Mouse (Mus musculus) MEL (cell line): ENCODE data around the gene Baiap2. TPM values are rescaled to one million over a fixed set of nuclear protein-coding genes. Genes with fewer than 3 reads are reported as not detected.

Source experiments
- DNase-seq: peaks from one replicate; pipeline ENCODE4 v3.0.0; 2011; ENCODE audit warnings: low read depth, low spot score
- H3K27ac ChIP-seq: 2 replicates; pipeline ENCODE4 v1.5.1; 2012; ENCODE audit warnings: low read depth, mild to moderate bottlenecking, control low read depth, low read length, moderate library complexity; ENCODE audit not compliant: control insufficient read depth
- H3K27me3 ChIP-seq, 2 experiments: fragments of 150-350 bp in 1 of 2; sonication (generic) in 1 of 2; 2 replicates each; pipeline ENCODE4 v1.6.1; 2012; ENCODE audit warnings: low read length in 2 of 2, mild to moderate bottlenecking in 2 of 2, improper control_type of control experiment in 1 of 2, moderate library complexity in 1 of 2; ENCODE audit not compliant: insufficient read depth in 2 of 2, control insufficient read depth in 1 of 2
- H3K36me3 ChIP-seq, 2 experiments: 2 replicates each; pipeline ENCODE4 v1.6.1; 2012 to 2014; ENCODE audit warnings: low read length in 2 of 2, improper control_type of control experiment in 1 of 2, inconsistent platforms in 1 of 2, mild to moderate bottlenecking in 1 of 2; ENCODE audit not compliant: insufficient read depth in 2 of 2, control insufficient read depth in 1 of 2
- H3K4me1 ChIP-seq, 2 experiments: fragments of 150-350 bp in 1 of 2; sonication (generic) in 1 of 2; 2 replicates each; pipeline ENCODE4 v1.6.1; 2012; ENCODE audit warnings: low read length in 2 of 2, improper control_type of control experiment in 1 of 2, mild to moderate bottlenecking in 1 of 2; ENCODE audit not compliant: insufficient read depth in 2 of 2, control insufficient read depth in 1 of 2
- H3K4me3 ChIP-seq, 2 experiments: fragments of 150-350 bp in 1 of 2; sonication (generic) in 1 of 2; 2 replicates each; pipeline ENCODE4 v1.5.1; 2012; ENCODE audit warnings: low read depth in 2 of 2, low read length in 2 of 2, mild to moderate bottlenecking in 2 of 2, moderate library complexity in 2 of 2, control low read depth in 1 of 2, improper control_type of control experiment in 1 of 2; ENCODE audit not compliant: control insufficient read depth in 1 of 2, insufficient read depth in 1 of 2
- H3K79me2 ChIP-seq: 2 replicates; pipeline ENCODE4 v1.6.1; 2012; ENCODE audit warnings: mild to moderate bottlenecking, low read length, moderate library complexity; ENCODE audit not compliant: control insufficient read depth, poor library complexity, insufficient read depth
- H3K9ac ChIP-seq: 2 replicates; pipeline ENCODE4 v1.6.1; 2012; ENCODE audit warnings: low read depth, mild to moderate bottlenecking, control low read depth, low read length, moderate library complexity; ENCODE audit not compliant: control insufficient read depth, poor library complexity, severe bottlenecking
- H3K9me3 ChIP-seq: fragments of 150-350 bp; sonication (generic); replicated peaks from 2 replicates; pipeline ENCODE4 v1.6.1; 2012; ENCODE audit warnings: mild to moderate bottlenecking, low read length, improper control_type of control experiment, moderate library complexity; ENCODE audit not compliant: insufficient read depth
- CHD1 ChIP-seq: IDR thresholded peaks from 2 replicates; pipeline ENCODE4 v1.6.1; 2012; ENCODE audit warnings: low read depth, mild to moderate bottlenecking, inconsistent platforms, low read length, improper control_type of control experiment
- CTCF ChIP-seq, 3 experiments: IDR thresholded peaks in 2 of 3; conservative IDR thresholded peaks in 1 of 3; 2 replicates each; pipeline ENCODE4 v1.5.1; 2011 to 2012; ENCODE audit warnings: low read length in 3 of 3, low read depth in 2 of 3, mild to moderate bottlenecking in 2 of 3, improper control_type of control experiment in 1 of 3, inconsistent platforms in 1 of 3, mixed read lengths in 1 of 3, moderate library complexity in 1 of 3; ENCODE audit not compliant: control insufficient read depth in 1 of 3, insufficient read depth in 1 of 3, poor library complexity in 1 of 3, severe bottlenecking in 1 of 3
- GATA1 ChIP-seq: IDR thresholded peaks from 2 replicates; pipeline ENCODE4 v1.6.1; 2011; ENCODE audit warnings: low read depth, low read length, improper control_type of control experiment
- HCFC1 ChIP-seq: IDR thresholded peaks from 2 replicates; pipeline ENCODE4 v1.6.1; 2012; ENCODE audit warnings: low read depth, mild to moderate bottlenecking, inconsistent platforms, low read length, improper control_type of control experiment, moderate library complexity
- JUND ChIP-seq: IDR thresholded peaks from 2 replicates; pipeline ENCODE4 v1.6.1; 2011; ENCODE audit warnings: low read depth, mild to moderate bottlenecking, improper control_type of control experiment, low read length
- KAT2A ChIP-seq: conservative IDR thresholded peaks from 2 replicates; pipeline ENCODE4 v1.6.1; 2012; ENCODE audit warnings: low read depth, low read length, improper control_type of control experiment, inconsistent platforms
- MAFK ChIP-seq: IDR thresholded peaks from 2 replicates; pipeline ENCODE4 v1.6.1; 2011; ENCODE audit warnings: low read depth, mild to moderate bottlenecking, low read length, improper control_type of control experiment, borderline replicate concordance
- MAX ChIP-seq: IDR thresholded peaks from 2 replicates; pipeline ENCODE4 v1.6.1; 2011; ENCODE audit warnings: low read length, improper control_type of control experiment
- MAZ ChIP-seq: IDR thresholded peaks from 2 replicates; pipeline ENCODE4 v1.6.1; 2012; ENCODE audit warnings: low read depth, mild to moderate bottlenecking, inconsistent platforms, low read length, improper control_type of control experiment
- MXI1 ChIP-seq: IDR thresholded peaks from 2 replicates; pipeline ENCODE4 v1.6.1; 2011; ENCODE audit warnings: mild to moderate bottlenecking, low read depth, low read length, improper control_type of control experiment
- NELFE ChIP-seq: IDR thresholded peaks from 2 replicates; pipeline ENCODE4 v1.6.1; 2011; ENCODE audit warnings: low read depth, low read length, improper control_type of control experiment
- NRF1 ChIP-seq: IDR thresholded peaks from 2 replicates; pipeline ENCODE4 v1.6.1; 2014; ENCODE audit warnings: low read depth, mild to moderate bottlenecking, inconsistent platforms, low read length, improper control_type of control experiment, moderate library complexity; ENCODE audit not compliant: poor library complexity, insufficient read depth, severe bottlenecking
- POLR2AphosphoS2 ChIP-seq: IDR thresholded peaks from 2 replicates; pipeline ENCODE4 v1.6.1; 2011; ENCODE audit warnings: low read length, improper control_type of control experiment
- POLR2AphosphoS5 ChIP-seq: IDR thresholded peaks from 2 replicates; pipeline ENCODE4 v1.6.1; 2012; ENCODE audit warnings: low read depth, borderline replicate concordance, mild to moderate bottlenecking, inconsistent platforms, low read length, moderate library complexity, mixed read lengths
- RCOR1 ChIP-seq: IDR thresholded peaks from 2 replicates; pipeline ENCODE4 v1.6.1; 2012; ENCODE audit warnings: low read depth, mild to moderate bottlenecking, inconsistent platforms, low read length, improper control_type of control experiment
- SIN3A ChIP-seq: IDR thresholded peaks from 2 replicates; pipeline ENCODE4 v1.6.1; 2012; ENCODE audit warnings: low read length, improper control_type of control experiment, inconsistent platforms
- TCF12 ChIP-seq: IDR thresholded peaks from 2 replicates; pipeline ENCODE4 v1.6.1; 2014; ENCODE audit warnings: low read depth, mild to moderate bottlenecking, inconsistent platforms, low read length, improper control_type of control experiment, moderate library complexity
- UBTF ChIP-seq: IDR thresholded peaks from 2 replicates; pipeline ENCODE4 v1.6.1; 2012; ENCODE audit warnings: low read depth, mild to moderate bottlenecking, inconsistent platforms, low read length, improper control_type of control experiment, moderate library complexity, borderline replicate concordance; ENCODE audit not compliant: insufficient read depth
- ZC3H11A ChIP-seq: IDR thresholded peaks from 2 replicates; pipeline ENCODE4 v1.6.1; 2012; ENCODE audit warnings: low read depth, mild to moderate bottlenecking, inconsistent platforms, low read length, improper control_type of control experiment
- ZKSCAN1 ChIP-seq: IDR thresholded peaks from 2 replicates; pipeline ENCODE4 v1.6.1; 2012; ENCODE audit warnings: low read depth, mild to moderate bottlenecking, inconsistent platforms, low read length, improper control_type of control experiment, moderate library complexity
- ZMIZ1 ChIP-seq: IDR thresholded peaks from 2 replicates; pipeline ENCODE4 v1.6.1; 2012; ENCODE audit warnings: low read depth, mild to moderate bottlenecking, inconsistent platforms, low read length, improper control_type of control experiment, moderate library complexity
- polyA plus RNA-seq, 2 experiments: library from polyadenylated mRNA; stranded (reverse) in 1 of 2; unstranded in 1 of 2; fragments of >175 nt in 1 of 2; fragments of >200 nt in 1 of 2; gene quantifications; 2 replicates each; pipeline versions ENCODE4 v1.2.1 to v1.2.4; 2012; ENCODE audit warnings: low replicate concordance in 2 of 2, low read depth in 1 of 2; ENCODE audit not compliant: insufficient read length in 2 of 2, insufficient read depth in 1 of 2, missing spikeins in 1 of 2
- total RNA-seq: library from RNA; depleted of rRNA; stranded (reverse); fragments of 300-350 nt; gene quantifications from 2 replicates; pipeline ENCODE4 v1.2.3, GENCODE M21; 2012

Gene Baiap2
- total and polyA plus RNA-seq, 3 experiments = 27.5 to 31.3 TPM; not detected in 1

DNA sequence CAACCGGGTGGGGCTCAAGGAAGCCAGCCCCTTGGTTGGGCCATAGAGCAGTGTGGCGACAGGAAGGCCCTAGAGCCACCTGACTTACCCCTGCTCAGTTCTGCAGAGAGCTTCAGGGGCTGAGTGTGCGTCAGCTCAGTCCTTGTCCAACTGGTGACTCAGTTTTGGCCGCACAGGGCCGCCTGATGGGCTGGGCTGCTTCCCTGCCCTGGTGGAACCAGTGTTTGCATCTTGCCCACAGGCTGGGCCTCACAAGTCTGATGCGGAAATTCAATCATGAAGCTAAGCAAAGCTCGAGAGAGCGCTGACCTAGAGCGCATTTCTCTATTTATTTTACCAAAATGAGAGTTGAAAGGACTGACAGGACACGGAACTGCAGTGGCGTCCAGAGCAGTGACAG lies 43.6 kb upstream of the Baiap2 start:
- H3K4me1 ChIP-seq = no peaks in the 10 kb centered on the region
- H3K9ac ChIP-seq = no peak overlapping the region
- H3K36me3 ChIP-seq = peaks cover 0 to 2% of the 10 kb centered on the region in 2 experiments; a peak in 1 of 4 replicates
- no peak for DNase-seq
- TF ChIP-seq RCOR1 = no peak
- TF ChIP-seq MAZ = no peak
- no peak for TF ChIP-seq MAFK
- TF ChIP-seq ZMIZ1 = no peak
- no peak for TF ChIP-seq NRF1
- TF ChIP-seq UBTF = no peak
- TF ChIP-seq SIN3A = no peak
- no peak for TF ChIP-seq CHD1
- TF ChIP-seq MXI1 = no peak
- no peak for TF ChIP-seq HCFC1
- TF ChIP-seq KAT2A = no peak
- TF ChIP-seq POLR2AphosphoS5 = no peak
- no peak for TF ChIP-seq ZKSCAN1
- TF ChIP-seq ZC3H11A = no peak
- no peak for TF ChIP-seq MAX
- TF ChIP-seq NELFE = no peak
- no peak for TF ChIP-seq CTCF (IDR thresholded peaks at IDR 0.05 in 2 of 3, conservative IDR thresholded peaks at IDR 0.05 in 1 of 3; ENCODE audit: control insufficient read depth in 1 of 3, insufficient read depth in 1 of 3, low read depth in 2 of 3, low read length in 3 of 3, poor library complexity in 1 of 3, severe bottlenecking in 1 of 3)
- no peak for TF ChIP-seq POLR2AphosphoS2
- TF ChIP-seq TCF12 = no peak
- no peak for TF ChIP-seq JUND
- H3K27me3 ChIP-seq = no peaks in the 10 kb centered on the region
- no peak overlapping the region for H3K4me3 ChIP-seq
- H3K9me3 ChIP-seq = no peaks in the 10 kb centered on the region
- no peaks in the 10 kb centered on the region for H3K79me2 ChIP-seq
- no peak overlapping the region for H3K27ac ChIP-seq

DNA sequence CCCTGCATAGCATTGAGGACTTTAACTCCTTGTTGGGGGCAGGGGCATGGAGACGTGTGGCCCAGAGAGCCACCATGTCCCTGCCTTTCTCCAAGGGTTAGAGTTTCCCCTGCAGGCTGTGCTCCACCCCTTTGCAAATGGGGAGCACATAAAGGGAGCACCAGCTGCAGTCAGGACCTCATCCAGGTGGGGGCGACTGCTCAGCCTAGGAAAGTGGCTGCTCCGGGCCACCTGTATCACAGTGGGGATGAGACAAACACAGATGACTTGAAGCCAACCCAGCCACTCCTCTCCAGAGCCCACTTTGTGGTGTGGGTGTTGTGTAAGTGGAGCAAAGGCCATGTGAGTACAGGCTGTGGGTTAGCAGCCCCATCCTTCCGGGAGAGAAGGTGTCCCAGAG lies 41.4 kb upstream of the Baiap2 start:
- Histone ChIP-seq H3K9ac (no peak overlapping the region), H3K9me3 (no peaks in the 10 kb centered on the region), H3K27ac (no peak overlapping the region), H3K36me3 (no peaks in the 10 kb centered on the region; a peak in 1 of 4 replicates), H3K4me1 (no peaks in the 10 kb centered on the region), H3K4me3 (no peak overlapping the region), H3K79me2 (no peaks in the 10 kb centered on the region), H3K27me3 (no peaks in the 10 kb centered on the region)
- TF ChIP-seq GATA1 (no peak), CTCF (IDR thresholded peaks at IDR 0.05 in 2 of 3, conservative IDR thresholded peaks at IDR 0.05 in 1 of 3; ENCODE audit: control insufficient read depth in 1 of 3, insufficient read depth in 1 of 3, low read depth in 2 of 3, low read length in 3 of 3, poor library complexity in 1 of 3, severe bottlenecking in 1 of 3) (peak in 2 of 3 experiments; percentile 26 to 30; a peak in 2 of 6 replicates), POLR2AphosphoS2 (peak; percentile 80; the same call in 1 of the 2 replicates), UBTF (no peak)
- DNase-seq = no peak
